Mouse (Mus musculus) hindbrain, embryonic 15.5 days (tissue): ENCODE results near the gene Frmpd4. TPM values are rescaled to one million over a fixed set of nuclear protein-coding genes. Genes with fewer than 3 reads are reported as not detected.

Experiments used
- polyA plus RNA-seq: library from polyadenylated mRNA; unstranded; fragments of >200 nt; fragmentation: Nextera tagmentation; extraction: Ambion mirVana; gene quantifications from 2 replicates; pipeline ENCODE4 v1.2.1, GENCODE M21; 2015

The Frmpd4 gene
- polyA plus RNA-seq, 1 experiment from 2014 or later, result 1.5 TPM

Other genes with a start within 250 kb of the Frmpd4 start
- 18.2 and 18.8 TPM in 2 replicates for gene Msl3, start 96.7 kb upstream of the Frmpd4 start, polyA plus RNA-seq
- 1.2 and 1.3 TPM in 2 replicates for gene Arhgap6, start 217.9 kb upstream of the Frmpd4 start, polyA plus RNA-seq